Comparison of ENCODE assay signal across 8 mouse cellular contexts in the genomic region with DNA sequence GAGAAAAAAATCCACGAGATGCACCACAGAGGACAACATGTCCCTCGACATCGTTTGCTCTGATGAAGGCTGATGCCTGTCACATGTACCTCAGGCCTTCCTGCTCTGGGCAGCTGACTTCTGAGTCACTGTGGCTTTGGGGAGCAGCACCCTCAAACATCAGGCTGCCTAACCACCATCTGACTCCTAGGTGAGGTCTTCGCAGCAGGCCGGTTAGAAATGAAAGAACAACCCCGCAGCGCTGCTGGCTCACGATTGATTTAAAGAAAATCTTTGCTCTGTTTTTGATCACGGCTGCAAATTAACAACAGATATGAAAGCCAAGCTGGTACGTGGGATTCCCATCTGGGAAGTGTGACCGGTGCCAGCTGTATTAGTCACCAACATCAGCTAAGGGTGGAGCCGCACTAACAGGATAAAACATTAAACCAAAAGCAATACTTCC. TPM values are rescaled to one million over a fixed set of nuclear protein-coding genes. Genes with fewer than 3 reads are reported as not detected.
DNase-seq lines count a peak whose midpoint lies in the region; ATAC-seq and TF ChIP-seq lines count a peak whose summit lies in the region.

No protein-coding gene starts in this region.

- TF ChIP-seq CTCF in intestine, postnatal 0 days (IDR thresholded peaks at IDR 0.05; ENCODE audit: low read depth), result no peak

- 0 out of 2 replicates have a peak, but pooled peaks cover 3% of the 10 kb centered on the region for H3K4me1 ChIP-seq in intestine, postnatal 0 days (replicated peaks; ENCODE audit: control insufficient read depth, insufficient read depth, low read length)
- H3K4me1 ChIP-seq in midbrain, embryonic 14.5 days (ENCODE audit: control insufficient read depth, insufficient read depth, low read length), result no peaks in the 10 kb centered on the region
- H3K4me1 ChIP-seq in midbrain, embryonic 15.5 days, result no peaks in the 10 kb centered on the region
- no peaks in the 10 kb centered on the region for H3K4me1 ChIP-seq in liver, embryonic 11.5 days (replicated peaks; ENCODE audit: control insufficient read depth, insufficient read depth, low read length)

- peak; percentile 37 for DNase-seq in urinary bladder, adult 2 months (ENCODE audit: low spot score)
- DNase-seq in urinary bladder, postnatal 10 days (ENCODE audit: low spot score), result no peak
- peak; percentile 11 for DNase-seq in forelimb bud, embryonic 11.5 days (ENCODE audit: low read depth, low spot score)
- peak; percentile 34 to 53 for DNase-seq in monocyte, adult 2 months (ENCODE audit: low read depth in 1 of 2, low spot score in 2 of 2)
- no peak for DNase-seq in midbrain, embryonic 14.5 days
- DNase-seq in liver, embryonic 11.5 days (ENCODE audit: low spot score), result no peak

- no peaks in the 10 kb centered on the region for H3K36me3 ChIP-seq in intestine, postnatal 0 days (ENCODE audit: control insufficient read depth, insufficient read depth)
- no peaks in the 10 kb centered on the region for H3K36me3 ChIP-seq in midbrain, embryonic 14.5 days (ENCODE audit: control insufficient read depth, insufficient read depth, low read length)
- no peaks in the 10 kb centered on the region for H3K36me3 ChIP-seq in midbrain, embryonic 15.5 days (replicated peaks)
- H3K36me3 ChIP-seq in liver, embryonic 11.5 days (ENCODE audit: control insufficient read depth, insufficient read depth, low read length), result no peaks in the 10 kb centered on the region

- H3K27me3 ChIP-seq in intestine, postnatal 0 days (replicated peaks; ENCODE audit: control insufficient read depth, insufficient read depth, low read length), result no peaks in the 10 kb centered on the region
- no peaks in the 10 kb centered on the region for H3K27me3 ChIP-seq in midbrain, embryonic 14.5 days (ENCODE audit: control insufficient read depth, insufficient read depth, low read length)
- no peaks in the 10 kb centered on the region for H3K27me3 ChIP-seq in midbrain, embryonic 15.5 days (replicated peaks)
- no peaks in the 10 kb centered on the region for H3K27me3 ChIP-seq in liver, embryonic 11.5 days (replicated peaks; ENCODE audit: control insufficient read depth, insufficient read depth, low read length)

- peak overlapping the region; percentile 60 for H3K27ac ChIP-seq in intestine, postnatal 0 days (ENCODE audit: low read depth, low read length)
- H3K27ac ChIP-seq in midbrain, embryonic 14.5 days (replicated peaks; ENCODE audit: low read depth, low read length), result no peak overlapping the region
- no peak overlapping the region for H3K27ac ChIP-seq in midbrain, embryonic 15.5 days
- no peak overlapping the region for H3K27ac ChIP-seq in liver, embryonic 11.5 days (ENCODE audit: low read depth, low read length)

- no peak overlapping the region for H3K4me3 ChIP-seq in intestine, postnatal 0 days (ENCODE audit: low read depth, low read length)
- no peak overlapping the region for H3K4me3 ChIP-seq in midbrain, embryonic 14.5 days (replicated peaks; ENCODE audit: low read depth, low read length)
- no peak overlapping the region for H3K4me3 ChIP-seq in midbrain, embryonic 15.5 days
- H3K4me3 ChIP-seq in liver, embryonic 11.5 days (ENCODE audit: low read depth, low read length), result no peak overlapping the region

- WGBS in intestine, postnatal 0 days, result 43% methylated on average over 12 of the region's 12 CpGs
- WGBS in midbrain, embryonic 14.5 days, result 91% methylated on average over 12 of the region's 12 CpGs
- 92% methylated on average over 12 of the region's 12 CpGs for whole genome bisulfite sequencing in midbrain, embryonic 15.5 days
- WGBS in liver, embryonic 11.5 days, result 87% methylated on average over 12 of the region's 12 CpGs

- no peaks in the 10 kb centered on the region for H3K9me3 ChIP-seq in intestine, postnatal 0 days (ENCODE audit: control insufficient read depth)
- H3K9me3 ChIP-seq in midbrain, embryonic 14.5 days (ENCODE audit: control insufficient read depth, low read length), result no peaks in the 10 kb centered on the region
- H3K9me3 ChIP-seq in midbrain, embryonic 15.5 days, result no peaks in the 10 kb centered on the region
- H3K9me3 ChIP-seq in liver, embryonic 11.5 days (ENCODE audit: control insufficient read depth, low read length), result no peaks in the 10 kb centered on the region

- H3K9ac ChIP-seq in intestine, postnatal 0 days (ENCODE audit: low read depth, low read length), result no peak overlapping the region
- H3K9ac ChIP-seq in midbrain, embryonic 14.5 days (replicated peaks; ENCODE audit: low read length), result no peak overlapping the region
- no peak overlapping the region for H3K9ac ChIP-seq in midbrain, embryonic 15.5 days
- no peak overlapping the region for H3K9ac ChIP-seq in liver, embryonic 11.5 days (ENCODE audit: low read depth, low read length)

- peak; percentile 72 for ATAC-seq in intestine, postnatal 0 days
- ATAC-seq in midbrain, embryonic 14.5 days (ENCODE audit: low FRiP score, low TSS enrichment), result no peak
- no peak for ATAC-seq in midbrain, embryonic 15.5 days (replicated peaks)
- ATAC-seq in liver, embryonic 11.5 days (replicated peaks; ENCODE audit: low FRiP score), result no peak

- peak overlapping the region; percentile 44 for H3K4me2 ChIP-seq in intestine, postnatal 0 days (replicated peaks; ENCODE audit: low read depth)
- no peak overlapping the region for H3K4me2 ChIP-seq in midbrain, embryonic 14.5 days (ENCODE audit: low read length)
- H3K4me2 ChIP-seq in midbrain, embryonic 15.5 days, result no peak overlapping the region
- H3K4me2 ChIP-seq in liver, embryonic 11.5 days, result no peak overlapping the region

RNA-seq across cellular contexts. Expression of gene Dennd4c, which starts 35.6 kb away (rescaled TPM):
- polyA plus RNA-seq in urinary bladder, adult 2 months (2012; rRNA removed), result 12.5 and 15.2 TPM in 2 replicates
- polyA plus RNA-seq in intestine, postnatal 0 days (2015; fragmentation: Nextera tagmentation; extraction: Ambion mirVana), result 3.2 and 3.8 TPM in 2 replicates
- polyA plus RNA-seq in midbrain, embryonic 14.5 days (2014; fragmentation: Nextera tagmentation; extraction: Ambion mirVana), result 3.9 and 5.1 TPM in 2 replicates
- polyA plus RNA-seq in midbrain, embryonic 15.5 days (2015; fragmentation: Nextera tagmentation; extraction: Ambion mirVana), result 3.6 and 4.0 TPM in 2 replicates
- polyA plus RNA-seq in liver, embryonic 11.5 days (2014; fragmentation: Nextera tagmentation; extraction: Ambion mirVana), result 5.8 and 7.0 TPM in 2 replicates

RNA-seq across cellular contexts. Expression of gene Plin2, which starts 42.9 kb away (rescaled TPM):
- 129 and 151 TPM in 2 replicates for polyA plus RNA-seq in urinary bladder, adult 2 months (2012; rRNA removed)
- 500 and 531 TPM in 2 replicates for polyA plus RNA-seq in intestine, postnatal 0 days (2015; fragmentation: Nextera tagmentation; extraction: Ambion mirVana)
- polyA plus RNA-seq in midbrain, embryonic 14.5 days (2014; fragmentation: Nextera tagmentation; extraction: Ambion mirVana), result 30.9 and 41.3 TPM in 2 replicates
- 40.8 and 43.4 TPM in 2 replicates for polyA plus RNA-seq in midbrain, embryonic 15.5 days (2015; fragmentation: Nextera tagmentation; extraction: Ambion mirVana)
- polyA plus RNA-seq in liver, embryonic 11.5 days (2014; fragmentation: Nextera tagmentation; extraction: Ambion mirVana), result 161 and 169 TPM in 2 replicates

Comparison
In these comparisons a context has a peak if more than half of its experiments do, and no peak if none do; other contexts are left out.
1. DNase-seq: peak in urinary bladder, adult 2 months (single experiment), forelimb bud, embryonic 11.5 days (single experiment) and monocyte, adult 2 months (2 of 2); none in urinary bladder, postnatal 10 days (single experiment), midbrain, embryonic 14.5 days (single experiment) and liver, embryonic 11.5 days (single experiment).